Mouse (Mus musculus) neural tube, embryonic 14.5 days (tissue): ENCODE data around the gene Rac3. TPM values are rescaled to one million over a fixed set of nuclear protein-coding genes. Genes with fewer than 3 reads are reported as not detected.
"Not testable (repeated sequence)": the region's sequence is repeated elsewhere in the genome, so short reads cannot be mapped to it uniquely, and the experiment has no call there.

Experiments used
- ATAC-seq: fragments of 200-750 bp; cut with Nextera tagmentation; 2 replicates; pipeline ENCODE4 v1.8.0; 2017; ENCODE audit warnings: low read depth, mild to moderate bottlenecking, moderate TSS enrichment, moderate library complexity
- H3K27ac ChIP-seq: fragments of 300-500 bp; sonication (generic); 2 replicates; pipeline ENCODE4 v1.5.1; 2014; ENCODE audit warnings: low read depth, mild to moderate bottlenecking, control low read depth, low read length, moderate library complexity, mixed read lengths
- H3K27me3 ChIP-seq: fragments of 300-500 bp; sonication (generic); 2 replicates; pipeline ENCODE4 v1.6.1; 2014; ENCODE audit warnings: low read length; ENCODE audit not compliant: control insufficient read depth, insufficient read depth
- H3K36me3 ChIP-seq: fragments of 300-500 bp; sonication (generic); 2 replicates; pipeline ENCODE4 v1.6.1; 2014; ENCODE audit warnings: low read length, mixed read lengths; ENCODE audit not compliant: control insufficient read depth, insufficient read depth
- H3K4me1 ChIP-seq: fragments of 300-500 bp; sonication (generic); 2 replicates; pipeline ENCODE4 v1.6.1; 2014; ENCODE audit warnings: low read length; ENCODE audit not compliant: control insufficient read depth, insufficient read depth
- H3K4me2 ChIP-seq: fragments of 300-500 bp; sonication (generic); 2 replicates; pipeline ENCODE4 v1.6.1; 2014; ENCODE audit warnings: mild to moderate bottlenecking, low read depth, low read length, control low read depth
- H3K4me3 ChIP-seq: fragments of 300-500 bp; sonication (generic); 2 replicates; pipeline ENCODE4 v1.5.1; 2014; ENCODE audit warnings: low read depth, low read length, control low read depth, mixed read lengths
- H3K9ac ChIP-seq: fragments of 300-500 bp; sonication (generic); replicated peaks from 2 replicates; pipeline ENCODE4 v1.6.1; 2014; ENCODE audit warnings: low read depth, mild to moderate bottlenecking, control low read depth, low read length, mixed read lengths
- H3K9me3 ChIP-seq: fragments of 300-500 bp; sonication (generic); 2 replicates; pipeline ENCODE4 v1.6.1; 2016; ENCODE audit warnings: low read length; ENCODE audit not compliant: control insufficient read depth
- WGBS: fragments of 180-500 bp; shearing (Covaris S2); extraction: QIAGEN DNeasy Blood & Tissue Kit; methylation state at CpG from one replicate; pipeline ENCODE4 v1.1.7; 2014; 5-methylcytosine and 5-hydroxymethylcytosine counted together
- polyA plus RNA-seq: library from polyadenylated mRNA; unstranded; fragments of >200 nt; fragmentation: Nextera tagmentation; extraction: Ambion mirVana; gene quantifications from 2 replicates; pipeline ENCODE4 v1.2.1, GENCODE M21; 2014

The Rac3 gene
- polyA plus RNA-seq, 1 experiment from 2014 or later = 135 TPM

DNA sequence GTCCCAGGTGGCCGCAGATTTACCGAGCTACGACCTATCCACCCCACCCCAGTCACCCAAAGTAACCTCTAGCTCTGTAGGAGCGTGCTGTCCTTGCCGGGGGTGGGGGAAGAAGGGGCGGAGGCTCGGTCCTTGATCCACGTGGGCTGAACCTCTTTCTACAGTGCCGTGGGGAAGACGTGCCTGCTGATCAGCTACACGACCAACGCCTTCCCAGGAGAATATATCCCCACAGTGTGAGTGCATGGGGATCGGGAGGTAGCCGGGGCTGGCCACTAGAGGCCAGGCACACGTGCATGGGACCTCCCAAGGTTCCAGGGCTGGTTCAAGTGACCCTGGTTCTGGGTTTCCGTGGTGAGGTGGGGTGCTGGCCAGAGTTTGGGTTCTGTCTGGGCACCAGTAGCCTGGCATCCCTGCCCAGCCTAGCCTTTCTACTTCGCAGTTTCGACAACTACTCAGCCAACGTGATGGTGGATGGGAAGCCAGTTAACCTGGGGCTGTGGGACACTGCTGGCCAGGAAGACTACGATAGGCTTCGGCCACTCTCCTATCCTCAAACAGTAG is 879 bp downstream of the Rac3 start:
- 18% methylated on average over 21 of the region's 21 CpGs for WGBS
- Histone ChIP-seq H3K36me3 (0 out of 2 replicates have a peak, but pooled peaks cover 14% of the 10 kb centered on the region), H3K4me3 (peak overlapping the region; percentile 70), H3K27me3 (no peaks in the 10 kb centered on the region), H3K4me2 (peak overlapping the region; percentile 54), H3K9me3 (no peaks in the 10 kb centered on the region), H3K4me1 (peaks cover 5% of the 10 kb centered on the region; the same call in 1 of the 2 replicates), H3K9ac (peak overlapping the region; percentile 93), H3K27ac (no peak overlapping the region)
- ATAC-seq = peak; percentile 15; the same call in 1 of the 2 replicates

DNA sequence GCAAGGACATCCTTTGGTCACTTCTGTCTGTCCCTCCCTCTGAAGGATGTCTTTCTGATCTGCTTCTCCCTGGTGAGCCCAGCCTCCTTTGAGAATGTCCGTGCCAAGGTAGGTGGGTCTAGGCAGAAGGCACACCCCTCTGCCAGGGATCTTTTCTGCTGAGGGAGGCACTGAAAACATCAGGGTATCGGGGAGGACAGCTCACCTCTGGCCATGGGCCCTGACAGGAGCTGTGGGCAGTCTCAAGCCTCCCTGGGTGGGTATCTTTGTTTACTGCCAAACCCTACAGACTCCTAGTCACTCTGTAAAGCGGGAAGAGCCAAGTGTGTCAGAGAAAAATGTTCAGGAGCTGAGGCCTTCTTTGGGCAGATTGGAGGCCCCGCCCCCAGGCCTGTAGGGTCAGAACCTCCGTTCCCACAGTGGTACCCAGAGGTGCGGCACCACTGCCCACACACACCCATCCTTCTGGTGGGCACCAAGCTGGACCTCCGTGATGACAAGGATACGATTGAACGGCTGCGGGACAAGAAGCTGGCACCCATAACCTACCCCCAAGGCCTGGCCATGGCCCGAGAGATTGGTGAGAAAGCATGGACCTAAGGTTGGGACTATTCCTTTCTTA is 1.6 kb downstream of the Rac3 start:
- 91% methylated on average over 11 of the region's 11 CpGs for WGBS
- H3K4me1 ChIP-seq = peaks cover 5% of the 10 kb centered on the region; the same call in 1 of the 2 replicates
- ATAC-seq = no peak
- H3K9me3 ChIP-seq = no peaks in the 10 kb centered on the region
- 0 out of 2 replicates have a peak overlapping the region, but pooled peaks have one; percentile 4 for H3K4me3 ChIP-seq
- peak overlapping the region; percentile 54 for H3K4me2 ChIP-seq
- no peaks in the 10 kb centered on the region for H3K27me3 ChIP-seq
- no peak overlapping the region for H3K9ac ChIP-seq
- H3K36me3 ChIP-seq = 0 out of 2 replicates have a peak, but pooled peaks cover 11% of the 10 kb centered on the region
- no peak overlapping the region for H3K27ac ChIP-seq

DNA sequence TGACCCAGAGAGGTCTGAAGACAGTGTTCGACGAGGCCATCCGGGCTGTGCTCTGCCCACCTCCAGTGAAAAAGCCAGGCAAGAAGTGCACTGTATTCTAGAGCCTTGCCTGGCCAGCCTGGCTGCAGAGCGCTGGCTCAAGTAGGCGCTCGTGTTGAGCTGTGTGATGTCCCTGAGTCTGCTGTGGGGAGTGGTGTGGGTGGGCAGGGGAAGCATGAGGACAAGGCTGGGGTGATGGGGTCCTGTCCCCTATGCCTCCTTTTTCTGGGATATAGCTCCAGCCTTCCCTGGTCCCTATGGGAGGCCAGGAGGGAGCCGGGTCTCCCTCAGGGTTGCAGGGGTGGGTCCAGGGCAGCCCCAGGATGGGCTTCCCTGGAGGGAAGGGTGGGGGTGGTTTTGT is 2.2 kb downstream of the Rac3 start:
- H3K4me3 ChIP-seq = no peak overlapping the region
- WGBS = 90% methylated on average over 7 of the region's 7 CpGs
- no peak overlapping the region for H3K9ac ChIP-seq
- H3K4me1 ChIP-seq = peaks cover 5% of the 10 kb centered on the region; the same call in 1 of the 2 replicates
- no peak for ATAC-seq
- H3K9me3 ChIP-seq = no peaks in the 10 kb centered on the region
- 0 out of 2 replicates have a peak, but pooled peaks cover 5% of the 10 kb centered on the region for H3K36me3 ChIP-seq
- no peaks in the 10 kb centered on the region for H3K27me3 ChIP-seq
- no peak overlapping the region for H3K27ac ChIP-seq
- no peak overlapping the region for H3K4me2 ChIP-seq

DNA sequence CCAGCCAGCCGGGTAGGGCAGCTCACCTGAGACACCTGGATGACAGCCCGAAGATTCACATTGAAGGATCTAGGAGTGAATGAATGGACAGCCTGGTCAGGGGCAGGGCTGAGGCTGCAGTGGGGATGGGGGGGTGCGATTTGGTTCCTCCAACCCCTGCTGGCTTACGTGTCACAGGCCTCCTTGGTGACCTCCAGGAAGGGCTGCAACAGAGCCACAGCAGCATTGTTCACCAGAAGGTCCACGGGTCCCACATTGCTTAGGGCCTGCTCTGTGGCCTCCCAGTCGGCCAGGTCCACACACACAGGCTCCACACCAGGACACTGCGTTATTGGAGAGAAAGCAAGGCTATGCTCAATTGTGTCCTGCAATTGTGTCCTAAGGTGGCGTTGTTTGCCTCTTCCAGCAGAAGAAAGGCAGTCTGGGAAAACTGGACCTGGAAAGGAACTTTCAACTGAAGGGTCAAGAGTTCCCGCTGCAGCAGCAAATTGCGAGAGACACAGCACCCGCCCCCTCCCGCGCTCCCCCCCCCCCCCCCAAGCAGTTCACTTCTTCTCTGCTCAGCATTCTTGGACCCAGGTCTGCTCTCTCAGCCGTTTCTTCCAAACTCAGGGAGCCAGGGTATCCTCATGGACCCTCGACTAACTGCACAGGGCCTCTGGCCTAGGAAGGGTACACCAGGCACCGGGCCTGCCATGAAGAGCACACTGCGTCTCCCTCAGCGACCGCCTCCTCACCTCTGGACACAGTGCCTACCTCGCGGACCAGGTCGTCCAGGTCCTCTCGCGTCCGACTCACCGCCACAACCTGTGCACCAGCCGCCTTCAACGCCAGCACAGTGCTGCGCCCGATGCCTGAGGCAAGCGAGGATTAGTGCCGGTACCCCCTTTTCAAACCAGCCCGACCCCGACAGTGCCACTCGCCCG is 5.2 kb downstream of the Rac3 start:
- Histone ChIP-seq H3K9ac (peak overlapping the region; percentile 58), H3K27me3 (no peaks in the 10 kb centered on the region), H3K9me3 (no peaks in the 10 kb centered on the region), H3K36me3 (no peaks in the 10 kb centered on the region), H3K4me1 (no peaks in the 10 kb centered on the region), H3K27ac (no peak overlapping the region), H3K4me2 (peak overlapping the region; percentile 75), H3K4me3 (peak overlapping the region; percentile 44)
- 22% methylated on average over 32 of the region's 36 CpGs for WGBS
- ATAC-seq = peak; percentile 25; the same call in 1 of the 2 replicates

DNA sequence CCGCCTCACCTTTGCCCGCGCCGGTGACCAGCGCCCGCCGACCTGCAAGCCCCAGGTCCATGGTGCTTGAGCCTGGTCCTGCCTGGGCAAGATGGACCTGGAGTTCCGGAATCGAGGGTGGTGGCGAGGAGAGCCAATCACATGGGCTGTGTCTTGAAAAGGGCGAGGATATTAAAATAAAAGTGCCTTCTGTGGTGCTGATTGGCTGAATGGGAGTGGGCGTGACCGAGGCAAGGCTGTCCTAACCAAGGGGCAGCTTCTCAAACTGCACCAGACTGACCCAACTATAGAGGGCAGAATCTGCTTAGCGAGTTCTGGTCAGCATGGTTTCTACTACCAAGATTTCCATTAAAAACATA is 5.9 kb downstream of the Rac3 start, which contains the start of gene Dcxr:
TSS of gene Dcxr (minus strand) at position 113 of the 359 bp plus-strand sequence.
- Histone ChIP-seq H3K36me3 (no peaks in the 10 kb centered on the region), H3K4me2 (peak within 1 kb of the TSS; percentile 75), H3K9ac (peak within 1 kb of the TSS; percentile 58), H3K9me3 (no peaks in the 10 kb centered on the region), H3K27ac (no peak within 1 kb of the TSS), H3K4me3 (peak within 1 kb of the TSS; percentile 44), H3K4me1 (no peaks in the 10 kb centered on the region), H3K27me3 (no peaks in the 10 kb centered on the region)
- ATAC-seq = peak; percentile 77
- WGBS = 2% methylated on average over 14 of the region's 14 CpGs

DNA sequence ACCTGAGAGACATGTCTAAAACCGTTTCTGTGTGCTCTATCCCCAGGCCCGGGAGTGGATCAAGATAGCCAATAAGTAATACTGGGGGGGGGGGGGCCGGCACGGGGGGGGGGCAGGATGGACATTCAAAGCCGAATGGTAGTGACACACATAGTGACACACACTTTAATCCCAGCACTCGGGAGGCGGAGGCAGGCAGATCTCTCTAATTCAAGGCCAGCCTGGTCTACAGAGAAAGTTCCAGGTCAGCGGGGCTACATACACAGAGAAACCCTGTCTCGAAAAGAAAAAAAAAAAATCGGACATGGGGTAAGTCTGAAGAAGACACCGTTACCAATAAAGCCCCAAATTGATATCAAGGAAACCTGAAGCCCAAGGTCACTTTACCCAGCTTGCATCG is 6.3 kb downstream of the Rac3 start:
- no peak overlapping the region for H3K4me2 ChIP-seq
- H3K4me1 ChIP-seq = no peaks in the 10 kb centered on the region
- H3K27ac ChIP-seq = no peak overlapping the region
- WGBS = 64% methylated on average over 12 of the region's 12 CpGs
- no peaks in the 10 kb centered on the region for H3K36me3 ChIP-seq
- H3K9ac ChIP-seq = no peak overlapping the region
- no peak overlapping the region for H3K4me3 ChIP-seq
- no peaks in the 10 kb centered on the region for H3K9me3 ChIP-seq
- ATAC-seq = no peak
- H3K27me3 ChIP-seq = no peaks in the 10 kb centered on the region

DNA sequence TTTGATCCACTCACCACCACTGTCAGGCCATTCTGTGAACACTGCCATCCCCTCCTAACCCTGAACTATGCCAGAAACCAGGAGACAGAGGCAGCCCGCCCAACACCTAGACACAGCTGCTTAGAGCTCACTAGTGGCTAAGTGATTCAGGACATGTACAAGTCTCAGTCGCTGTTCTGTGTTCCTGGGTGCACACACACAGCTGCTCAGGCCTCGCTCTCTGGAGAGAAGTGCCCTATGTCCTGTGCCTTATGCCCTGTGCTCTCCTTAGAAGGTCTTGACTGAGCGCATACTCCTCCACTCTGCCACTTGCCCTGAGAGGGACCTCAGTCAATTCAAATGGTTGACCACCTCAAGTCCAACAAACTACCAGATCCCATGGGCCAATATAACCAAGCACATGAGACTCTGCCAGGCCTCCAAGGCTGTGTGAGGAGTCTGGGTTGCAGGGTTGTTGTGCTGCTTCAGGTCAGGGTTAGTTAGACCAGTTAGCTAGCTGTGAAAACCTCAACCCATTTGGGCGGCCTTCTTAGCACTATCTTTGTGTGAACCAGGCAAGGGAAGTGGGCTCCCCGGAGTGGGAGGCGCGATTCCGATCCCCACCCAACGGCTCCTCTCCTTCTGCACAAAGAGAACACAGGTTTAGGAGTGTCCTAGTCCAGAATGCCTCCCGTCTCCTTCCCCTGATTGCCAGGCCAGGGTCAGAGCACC is 7.4 kb downstream of the Rac3 start:
- Histone ChIP-seq H3K27me3 (no peaks in the 10 kb centered on the region), H3K4me1 (no peaks in the 10 kb centered on the region), H3K27ac (no peak overlapping the region), H3K9ac (no peak overlapping the region), H3K9me3 (no peaks in the 10 kb centered on the region), H3K4me3 (no peak overlapping the region), H3K4me2 (no peak overlapping the region), H3K36me3 (no peaks in the 10 kb centered on the region)
- ATAC-seq = no peak
- 63% methylated on average over 11 of the region's 11 CpGs for WGBS

DNA sequence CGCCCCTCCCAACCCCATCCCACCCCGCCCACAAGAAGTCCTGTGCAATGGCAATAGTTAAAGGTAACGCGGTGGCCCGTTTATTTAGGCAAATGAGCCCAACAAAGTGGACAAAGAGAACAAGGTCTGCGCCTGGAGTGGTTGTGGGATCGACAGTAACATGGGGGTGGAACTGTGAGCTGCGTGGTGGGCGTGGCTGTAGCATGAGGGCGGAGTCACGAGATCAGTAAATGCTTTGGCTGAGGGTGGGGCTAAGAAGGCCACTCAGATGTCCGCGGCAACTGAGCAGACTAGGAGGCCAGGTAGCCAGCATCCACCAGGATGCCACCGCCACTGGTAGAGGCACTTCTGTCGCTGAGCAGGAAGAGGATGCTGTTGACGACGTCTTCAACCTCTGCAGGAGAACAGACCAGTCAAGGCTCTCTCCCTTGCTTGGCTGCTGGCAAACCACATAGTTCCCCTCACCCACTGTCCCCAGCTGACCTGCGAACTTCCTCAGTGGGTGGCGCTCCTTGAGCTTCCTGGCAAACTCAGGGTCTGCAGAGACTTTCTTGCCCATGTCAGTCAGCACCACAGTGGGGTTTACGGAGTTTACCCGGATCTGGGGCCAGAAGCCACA is 8.3 kb downstream of the Rac3 start:
- not testable (repeated sequence) for H3K9me3 ChIP-seq, H3K27ac ChIP-seq, H3K4me3 ChIP-seq, H3K36me3 ChIP-seq, H3K4me1 ChIP-seq, H3K27me3 ChIP-seq, H3K9ac ChIP-seq
- 2% methylated on average over 17 of the region's 21 CpGs for WGBS
- 0 out of 2 replicates have a peak overlapping the region, but pooled peaks have one; percentile 11 for H3K4me2 ChIP-seq
- ATAC-seq = peak; percentile 45; the same call in 1 of the 2 replicates
